Mouse (Mus musculus): Measurements from ENCODE around the gene Wdr5.

GRCm38 (mm10) chr2:27573628-27573966 is 58.6 kb downstream of the Wdr5 start:
- TF ChIP-seq CTCF (IDR thresholded peaks at IDR 0.05; ENCODE audit: low read depth, low read length) (no peak), POLR2A (IDR thresholded peaks at IDR 0.05; ENCODE audit: extremely low read depth, insufficient read depth, low read length) (no peak)
